Mouse (Mus musculus): ENCODE measurements around the gene Atp1a2. TPM values are rescaled to one million over a fixed set of nuclear protein-coding genes. Genes with fewer than 3 reads are reported as not detected.

Gene Atp1a2
- polyA plus RNA-seq, 1 experiment from 2014 or later = 7.5 TPM

DNA sequence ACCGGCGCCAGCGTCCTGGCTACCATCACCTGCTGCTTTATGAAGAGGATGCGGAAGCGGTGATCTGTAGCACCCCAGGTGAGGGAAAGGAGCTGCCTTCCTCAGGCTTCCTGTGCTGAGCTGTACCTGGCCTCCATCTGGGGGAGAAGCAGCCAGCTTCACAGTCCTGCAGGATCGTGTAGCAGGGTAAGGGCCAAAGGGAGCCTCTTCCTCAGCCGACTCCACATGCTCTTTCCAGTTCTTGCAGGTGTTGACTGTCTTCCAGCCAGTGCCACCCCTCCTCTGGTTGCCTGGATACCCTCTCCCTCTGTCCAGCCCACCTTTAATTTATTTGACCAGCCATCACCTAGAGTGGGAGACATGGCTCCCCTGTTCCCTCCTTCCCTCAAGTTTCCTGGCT lies 21.5 kb upstream of the Atp1a2 start:
- Histone ChIP-seq H3K4me2 (ENCODE audit: low read depth, low read length) (no peak overlapping the region), H3K9me3 (replicated peaks; ENCODE audit: control insufficient read depth, low read length) (no peaks in the 10 kb centered on the region), H3K36me3 (ENCODE audit: control insufficient read depth, insufficient read depth, low read length) (0 out of 2 replicates have a peak, but pooled peaks cover 2% of the 10 kb centered on the region), H3K4me3 (replicated peaks; ENCODE audit: low read length) (no peak overlapping the region), H3K9ac (ENCODE audit: low read length) (no peak overlapping the region), H3K27ac (ENCODE audit: low read length) (no peak overlapping the region), H3K4me1 (ENCODE audit: control insufficient read depth, insufficient read depth, low read length) (peaks cover 9% of the 10 kb centered on the region; the same call in 1 of the 2 replicates), H3K27me3 (ENCODE audit: control insufficient read depth, insufficient read depth, low read length) (no peaks in the 10 kb centered on the region)
- ATAC-seq (ENCODE audit: insufficient read depth, low FRiP score) = no peak
- 76% methylated on average over 7 of the region's 7 CpGs for WGBS

DNA sequence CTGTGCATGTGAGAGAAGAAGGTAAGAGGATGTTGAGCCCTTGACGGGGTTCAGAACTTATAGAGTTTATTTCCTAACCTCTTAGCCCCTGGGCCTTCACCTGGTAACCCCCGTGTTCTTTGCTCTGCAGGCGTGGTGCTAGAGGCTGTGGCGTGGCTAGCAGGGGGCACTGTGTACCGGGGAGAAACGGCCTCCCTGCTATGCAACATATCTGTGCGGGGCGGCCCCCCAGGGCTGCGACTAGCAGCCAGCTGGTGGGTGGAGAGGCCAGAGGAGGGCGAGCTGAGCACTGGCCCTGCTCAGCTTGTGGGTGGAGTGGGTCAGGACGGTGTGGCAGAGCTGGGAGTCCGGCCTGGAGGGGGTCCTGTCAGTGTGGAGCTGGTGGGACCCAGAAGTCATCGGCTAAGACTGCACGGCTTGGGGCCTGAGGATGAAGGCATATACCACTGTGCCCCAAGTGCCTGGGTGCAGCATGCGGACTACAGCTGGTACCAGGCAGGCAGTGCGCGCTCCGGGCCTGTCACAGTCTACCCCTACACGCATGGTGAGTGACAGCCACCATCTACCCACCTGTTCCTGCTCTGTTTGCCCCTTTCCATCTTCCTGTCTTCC lies 20.7 kb upstream of the Atp1a2 start:
- ATAC-seq (ENCODE audit: insufficient read depth, low FRiP score) = no peak
- WGBS = 88% methylated on average over 19 of the region's 19 CpGs
- no peak overlapping the region for H3K9ac ChIP-seq (ENCODE audit: low read length)

DNA sequence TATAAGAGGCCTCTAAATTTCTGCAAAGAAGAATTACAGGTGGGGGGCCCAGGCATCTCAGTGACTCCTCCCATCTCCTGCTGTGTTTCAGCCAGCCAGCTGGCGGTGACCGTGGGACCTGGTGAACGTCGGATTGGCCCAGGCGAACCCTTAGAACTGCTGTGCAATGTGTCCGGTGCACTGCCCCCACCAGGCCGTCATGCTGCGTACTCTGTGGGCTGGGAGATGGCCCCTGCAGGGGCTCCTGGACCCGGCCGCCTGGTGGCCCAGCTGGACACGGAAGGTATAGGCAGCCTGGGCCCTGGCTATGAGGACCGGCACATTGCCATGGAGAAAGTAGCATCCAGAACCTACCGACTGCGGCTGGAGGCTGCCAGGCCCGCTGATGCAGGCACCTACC lies 20.1 kb upstream of the Atp1a2 start:
- no peak overlapping the region for H3K4me3 ChIP-seq (replicated peaks; ENCODE audit: low read length)
- H3K9ac ChIP-seq (ENCODE audit: low read length) = no peak overlapping the region
- no peak for ATAC-seq (ENCODE audit: insufficient read depth, low FRiP score)
- H3K4me1 ChIP-seq (ENCODE audit: control insufficient read depth, insufficient read depth, low read length) = peaks cover 17% of the 10 kb centered on the region
- H3K27me3 ChIP-seq (ENCODE audit: control insufficient read depth, insufficient read depth, low read length) = no peaks in the 10 kb centered on the region
- WGBS = 74% methylated on average over 15 of the region's 15 CpGs
- H3K4me2 ChIP-seq (ENCODE audit: low read depth, low read length) = no peak overlapping the region
- H3K36me3 ChIP-seq (ENCODE audit: control insufficient read depth, insufficient read depth, low read length) = 0 out of 2 replicates have a peak, but pooled peaks cover 2% of the 10 kb centered on the region
- H3K9me3 ChIP-seq (replicated peaks; ENCODE audit: control insufficient read depth, low read length) = no peaks in the 10 kb centered on the region
- H3K27ac ChIP-seq (ENCODE audit: low read length) = no peak overlapping the region

More for the DNA sequence above, 20.7 kb upstream of the Atp1a2 start:
- H3K4me3 ChIP-seq (replicated peaks; ENCODE audit: low read length) = no peak overlapping the region
- H3K4me1 ChIP-seq (ENCODE audit: control insufficient read depth, insufficient read depth, low read length) = peaks cover 12% of the 10 kb centered on the region; the same call in 1 of the 2 replicates
- H3K27ac ChIP-seq (ENCODE audit: low read length) = no peak overlapping the region
- no peak overlapping the region for H3K4me2 ChIP-seq (ENCODE audit: low read depth, low read length)
- H3K36me3 ChIP-seq (ENCODE audit: control insufficient read depth, insufficient read depth, low read length) = 0 out of 2 replicates have a peak, but pooled peaks cover 2% of the 10 kb centered on the region
- no peaks in the 10 kb centered on the region for H3K27me3 ChIP-seq (ENCODE audit: control insufficient read depth, insufficient read depth, low read length)
- no peaks in the 10 kb centered on the region for H3K9me3 ChIP-seq (replicated peaks; ENCODE audit: control insufficient read depth, low read length)

DNA sequence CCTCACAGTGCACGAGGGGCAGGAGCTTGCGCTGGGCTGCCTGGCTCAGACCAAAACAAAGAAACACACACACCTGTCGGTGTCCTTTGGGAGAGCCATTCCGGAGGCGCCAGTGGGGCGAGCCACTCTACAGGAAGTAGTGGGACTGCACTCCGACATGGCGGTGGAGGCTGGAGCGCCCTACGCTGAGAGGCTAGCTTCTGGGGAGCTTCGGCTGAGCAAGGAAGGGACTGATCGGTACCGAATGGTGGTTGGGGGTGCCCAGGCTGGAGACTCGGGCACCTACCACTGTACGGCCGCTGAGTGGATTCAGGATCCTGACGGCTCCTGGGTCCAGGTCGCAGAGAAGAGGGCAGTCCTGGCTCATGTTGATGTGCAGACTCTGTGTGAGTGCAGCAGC lies 19.6 kb upstream of the Atp1a2 start:
- no peak for ATAC-seq (ENCODE audit: insufficient read depth, low FRiP score)
- H3K9ac ChIP-seq (ENCODE audit: low read length) = no peak overlapping the region
- no peak overlapping the region for H3K4me2 ChIP-seq (ENCODE audit: low read depth, low read length)
- 62% methylated on average over 18 of the region's 18 CpGs for WGBS
- H3K9me3 ChIP-seq (replicated peaks; ENCODE audit: control insufficient read depth, low read length) = no peaks in the 10 kb centered on the region
- peaks cover 21% of the 10 kb centered on the region for H3K4me1 ChIP-seq (ENCODE audit: control insufficient read depth, insufficient read depth, low read length)
- 0 out of 2 replicates have a peak, but pooled peaks cover 2% of the 10 kb centered on the region for H3K36me3 ChIP-seq (ENCODE audit: control insufficient read depth, insufficient read depth, low read length)
- no peak overlapping the region for H3K4me3 ChIP-seq (replicated peaks; ENCODE audit: low read length)
- no peak overlapping the region for H3K27ac ChIP-seq (ENCODE audit: low read length)
- no peaks in the 10 kb centered on the region for H3K27me3 ChIP-seq (ENCODE audit: control insufficient read depth, insufficient read depth, low read length)

DNA sequence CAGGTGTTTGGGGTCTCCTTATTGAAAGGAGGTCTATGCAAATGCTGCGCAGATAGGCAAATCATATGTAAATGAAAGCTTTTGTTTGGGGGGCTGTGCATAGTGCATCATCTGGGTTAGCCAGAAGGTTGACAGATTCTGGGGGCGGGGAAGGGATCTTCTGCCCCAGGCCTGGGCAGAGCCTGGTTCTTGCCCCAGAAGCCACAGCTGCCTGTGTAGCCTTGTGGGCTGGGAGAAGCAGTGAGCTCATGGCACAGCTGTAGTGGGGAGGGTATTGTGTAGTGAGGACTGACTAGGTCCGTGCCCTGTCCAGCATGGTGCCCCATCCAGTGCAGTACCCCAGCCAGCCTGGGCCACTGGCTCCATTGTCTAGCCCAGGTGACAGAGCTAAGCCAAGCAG lies 17.0 kb upstream of the Atp1a2 start:
- no peak for ATAC-seq (ENCODE audit: insufficient read depth, low FRiP score)
- H3K27me3 ChIP-seq (ENCODE audit: control insufficient read depth, insufficient read depth, low read length) = no peaks in the 10 kb centered on the region
- H3K9me3 ChIP-seq (replicated peaks; ENCODE audit: control insufficient read depth, low read length) = no peaks in the 10 kb centered on the region

DNA sequence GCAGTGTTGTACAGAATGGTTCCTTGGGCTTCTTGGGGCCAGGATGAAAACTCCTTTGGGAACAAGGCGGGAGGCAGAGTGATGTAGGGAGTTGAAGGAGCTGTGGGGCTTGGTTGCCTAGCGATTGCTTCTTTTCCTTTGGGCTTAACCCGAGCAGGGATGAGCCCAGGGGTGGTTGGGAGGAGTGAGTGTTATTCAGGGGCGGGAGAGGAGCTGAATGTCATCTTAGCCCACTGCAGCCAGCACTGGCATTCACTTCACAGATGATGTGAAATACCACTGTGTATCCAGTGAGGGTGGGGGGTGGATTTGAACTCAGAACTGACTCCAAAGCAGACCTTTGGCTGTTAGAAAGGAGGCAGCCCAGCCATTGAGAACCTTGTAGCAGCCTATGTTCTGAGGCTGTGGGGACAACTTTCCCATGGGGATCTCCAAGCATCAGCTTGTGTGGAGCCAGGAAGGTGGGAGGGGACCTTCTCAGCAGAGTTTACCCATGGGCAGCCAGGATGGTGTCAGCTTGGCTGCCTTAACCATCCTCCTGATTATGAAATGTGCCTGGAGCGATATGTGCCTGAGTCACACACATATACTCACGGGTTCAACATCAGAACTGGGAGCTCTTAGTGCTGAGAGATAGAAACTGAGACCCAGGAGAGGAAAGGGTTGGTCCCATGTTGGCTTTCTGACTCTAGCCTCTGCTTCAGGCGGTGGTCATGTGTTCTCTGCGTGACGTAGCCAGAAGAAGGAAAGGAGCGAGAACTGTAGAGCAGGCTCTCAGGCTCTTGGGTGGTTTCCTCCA lies 15.9 kb upstream of the Atp1a2 start:
- H3K4me1 ChIP-seq (ENCODE audit: control insufficient read depth, insufficient read depth, low read length) = peaks cover 29% of the 10 kb centered on the region
- H3K27me3 ChIP-seq (ENCODE audit: control insufficient read depth, insufficient read depth, low read length) = no peaks in the 10 kb centered on the region
- no peak overlapping the region for H3K4me3 ChIP-seq (replicated peaks; ENCODE audit: low read length)
- no peak overlapping the region for H3K27ac ChIP-seq (ENCODE audit: low read length)
- peak overlapping the region; percentile 94; the same call in 1 of the 2 replicates for H3K4me2 ChIP-seq (ENCODE audit: low read depth, low read length)
- H3K36me3 ChIP-seq (ENCODE audit: control insufficient read depth, insufficient read depth, low read length) = no peaks in the 10 kb centered on the region
- H3K9ac ChIP-seq (ENCODE audit: low read length) = no peak overlapping the region; the same call in 1 of the 2 replicates
- H3K9me3 ChIP-seq (replicated peaks; ENCODE audit: control insufficient read depth, low read length) = no peaks in the 10 kb centered on the region
- ATAC-seq (ENCODE audit: insufficient read depth, low FRiP score) = no peak
- WGBS = 79% methylated on average over 10 of the region's 10 CpGs

More for the DNA sequence above, 17.0 kb upstream of the Atp1a2 start:
- Histone ChIP-seq H3K4me3 (replicated peaks; ENCODE audit: low read length) (no peak overlapping the region), H3K36me3 (ENCODE audit: control insufficient read depth, insufficient read depth, low read length) (0 out of 2 replicates have a peak, but pooled peaks cover 2% of the 10 kb centered on the region), H3K9ac (ENCODE audit: low read length) (no peak overlapping the region), H3K4me2 (ENCODE audit: low read depth, low read length) (no peak overlapping the region), H3K27ac (ENCODE audit: low read length) (no peak overlapping the region), H3K4me1 (ENCODE audit: control insufficient read depth, insufficient read depth, low read length) (peaks cover 23% of the 10 kb centered on the region)
- 91% methylated on average over 3 of the region's 3 CpGs for WGBS

DNA sequence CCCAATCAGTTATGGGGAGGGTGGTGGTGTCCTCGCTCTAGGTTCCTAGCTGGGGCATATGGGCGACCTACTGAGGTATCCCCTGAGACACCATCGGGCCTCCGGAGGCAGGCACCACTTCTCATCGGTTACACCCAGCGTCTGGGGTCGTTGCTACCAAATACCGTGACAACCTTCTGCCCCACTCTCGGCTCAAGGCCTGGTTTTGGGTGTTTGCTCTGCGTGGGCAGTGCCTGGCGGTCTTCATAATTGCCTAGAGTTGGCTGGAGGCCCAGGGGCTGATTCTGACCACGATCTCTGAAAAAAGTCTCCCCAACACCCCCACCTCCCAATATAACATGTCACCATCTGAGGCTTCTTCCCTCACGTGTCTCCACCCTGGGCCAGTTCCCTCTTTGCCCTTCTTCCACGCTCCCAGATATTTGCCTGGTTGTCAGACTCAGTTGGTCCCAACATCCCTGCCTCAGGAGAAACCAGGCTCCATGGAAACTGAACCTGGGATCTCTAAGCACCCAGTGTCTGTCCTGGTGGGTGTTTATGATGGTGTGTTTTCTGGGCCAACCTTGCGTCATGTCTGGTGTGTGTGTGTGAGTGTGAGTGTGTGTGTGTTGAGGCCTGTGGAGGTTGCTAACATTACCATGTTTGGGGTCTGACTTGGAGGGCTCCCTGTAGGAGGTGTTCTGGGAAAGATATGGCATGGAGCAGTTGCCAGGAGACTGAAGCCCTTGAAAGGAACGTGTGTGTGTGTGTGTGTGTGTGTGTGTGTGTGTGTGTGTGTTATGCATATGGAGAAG lies 15.1 kb upstream of the Atp1a2 start:
- no peaks in the 10 kb centered on the region for H3K27me3 ChIP-seq (ENCODE audit: control insufficient read depth, insufficient read depth, low read length)
- H3K4me1 ChIP-seq (ENCODE audit: control insufficient read depth, insufficient read depth, low read length) = peaks cover 29% of the 10 kb centered on the region
- H3K27ac ChIP-seq (ENCODE audit: low read length) = no peak overlapping the region
- peak overlapping the region; percentile 81 for H3K9ac ChIP-seq (ENCODE audit: low read length)
- no peaks in the 10 kb centered on the region for H3K9me3 ChIP-seq (replicated peaks; ENCODE audit: control insufficient read depth, low read length)
- ATAC-seq (ENCODE audit: insufficient read depth, low FRiP score) = no peak
- H3K36me3 ChIP-seq (ENCODE audit: control insufficient read depth, insufficient read depth, low read length) = no peaks in the 10 kb centered on the region
- peak overlapping the region; percentile 94 for H3K4me2 ChIP-seq (ENCODE audit: low read depth, low read length)
- WGBS = 14% methylated on average over 16 of the region's 16 CpGs
- peak overlapping the region; percentile 71 for H3K4me3 ChIP-seq (replicated peaks; ENCODE audit: low read length)

DNA sequence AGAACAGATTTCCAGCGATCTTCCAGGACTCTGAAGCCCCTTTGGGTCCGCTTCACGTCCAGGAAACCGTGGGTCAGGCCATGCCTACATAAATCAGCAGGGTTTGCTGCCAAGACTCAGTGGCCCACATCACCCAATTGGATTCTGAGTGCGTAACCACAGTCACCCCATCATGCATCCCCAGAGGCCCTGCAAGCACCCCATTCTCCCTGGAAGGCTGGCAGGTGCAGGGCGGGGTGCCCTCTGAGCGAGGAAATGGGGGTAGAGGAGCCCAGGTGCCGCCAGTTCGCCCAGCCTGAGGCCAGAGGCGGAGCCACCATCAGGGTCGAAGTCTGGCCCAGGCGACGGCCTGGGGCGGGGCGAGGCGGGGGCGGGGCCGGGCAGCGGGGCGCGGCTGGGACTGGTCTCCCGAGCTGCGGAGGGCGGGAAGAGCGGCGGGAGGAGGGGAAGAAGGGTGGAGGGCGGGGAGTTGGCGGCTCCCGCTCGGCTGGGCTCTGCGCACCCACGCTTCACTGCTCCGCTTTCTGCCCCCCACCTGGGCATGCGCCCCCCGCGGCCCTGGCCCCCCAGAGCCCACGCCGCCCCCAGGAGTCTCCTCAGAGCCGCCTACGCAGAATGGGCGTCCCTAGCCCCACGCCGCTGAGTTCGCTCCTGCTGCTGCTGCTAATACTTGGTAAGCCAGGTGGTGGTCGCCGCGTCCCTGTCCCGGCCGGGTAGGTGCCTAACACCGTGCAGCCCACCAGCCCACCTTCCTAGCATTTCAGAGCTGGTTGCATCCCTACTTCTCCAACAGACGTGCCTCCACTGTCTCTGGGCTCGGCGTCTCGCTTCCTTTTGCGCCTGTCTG lies 14.3 kb upstream of the Atp1a2 start:
- peaks cover 26% of the 10 kb centered on the region for H3K4me1 ChIP-seq (ENCODE audit: control insufficient read depth, insufficient read depth, low read length)
- no peaks in the 10 kb centered on the region for H3K36me3 ChIP-seq (ENCODE audit: control insufficient read depth, insufficient read depth, low read length)
- ATAC-seq (ENCODE audit: insufficient read depth, low FRiP score) = peak; percentile 83
- H3K4me3 ChIP-seq (replicated peaks; ENCODE audit: low read length) = peak overlapping the region; percentile 71
- peak overlapping the region; percentile 94 for H3K4me2 ChIP-seq (ENCODE audit: low read depth, low read length)
- H3K27me3 ChIP-seq (ENCODE audit: control insufficient read depth, insufficient read depth, low read length) = no peaks in the 10 kb centered on the region
- under 1% methylated on average over 49 of the region's 55 CpGs for WGBS
- peak overlapping the region; percentile 98 for H3K27ac ChIP-seq (ENCODE audit: low read length)
- no peaks in the 10 kb centered on the region for H3K9me3 ChIP-seq (replicated peaks; ENCODE audit: control insufficient read depth, low read length)
- peak overlapping the region; percentile 81 for H3K9ac ChIP-seq (ENCODE audit: low read length)
